Mouse (Mus musculus): ENCODE data around the gene Clock. TPM values are rescaled to one million over a fixed set of nuclear protein-coding genes. Genes with fewer than 3 reads are reported as not detected.

Clock gene
- total RNA-seq (2021) = 10 to 100 TPM; 39.8 to 54.8 TPM
- long read RNA-seq, experiment 1, partial matches to known transcripts = 2 of 7 reads
- long read RNA-seq, experiment 1, other reads (novel, unspliced or antisense) = 3 of 7 reads
- long read RNA-seq, experiment 2, partial matches to known transcripts = 0 of 2 reads
- long read RNA-seq, experiment 2, other reads (novel, unspliced or antisense) = 2 of 2 reads

DNA sequence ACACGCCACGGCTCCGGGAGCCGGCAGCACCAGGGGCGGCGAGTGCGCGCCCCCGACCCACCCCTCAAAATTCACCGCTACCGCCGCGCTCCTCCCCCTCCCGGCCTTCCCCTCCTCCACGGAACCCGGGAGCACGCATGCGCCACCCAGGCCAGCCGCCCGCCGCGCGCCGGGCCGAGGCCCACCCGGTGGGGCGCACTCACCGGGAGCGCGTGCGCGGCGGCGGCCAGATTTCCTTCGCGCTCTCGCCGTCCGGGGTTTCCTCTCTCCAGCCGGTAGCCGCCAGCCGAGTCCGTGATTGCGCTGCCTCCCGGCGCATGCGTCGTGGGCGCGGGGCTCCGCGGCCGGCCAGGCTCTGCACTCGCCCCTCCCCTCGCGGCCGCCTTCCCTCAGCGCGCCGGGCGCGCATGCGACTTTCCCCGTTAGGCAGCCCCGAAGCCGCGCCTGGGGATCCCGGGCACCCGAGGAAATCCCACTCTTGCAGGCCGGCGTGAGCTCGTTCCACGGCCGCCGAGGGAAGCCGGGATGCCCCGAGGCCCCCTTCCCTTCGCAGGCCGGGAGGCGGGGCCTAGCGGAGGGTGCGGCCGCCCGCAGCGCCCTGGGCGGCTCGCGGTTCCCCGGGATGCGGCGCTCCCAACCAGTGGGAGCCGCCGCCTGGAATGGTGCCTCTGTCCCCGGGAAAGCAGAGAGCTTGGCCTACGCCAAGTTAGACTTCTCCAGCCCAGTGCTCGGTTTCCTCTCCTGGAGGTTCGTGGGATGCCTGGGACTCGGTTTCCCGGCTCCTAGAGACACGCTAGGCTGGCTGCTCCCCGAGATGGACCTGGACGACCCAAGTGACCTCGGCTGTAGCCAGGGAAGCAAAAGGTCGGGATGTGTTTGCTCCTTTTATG, at the start of gene Clock:
TSS of gene Clock (minus strand) at position 341 of the 890 bp plus-strand sequence.
- DNase-seq = peak; percentile 93 to 96

DNA sequence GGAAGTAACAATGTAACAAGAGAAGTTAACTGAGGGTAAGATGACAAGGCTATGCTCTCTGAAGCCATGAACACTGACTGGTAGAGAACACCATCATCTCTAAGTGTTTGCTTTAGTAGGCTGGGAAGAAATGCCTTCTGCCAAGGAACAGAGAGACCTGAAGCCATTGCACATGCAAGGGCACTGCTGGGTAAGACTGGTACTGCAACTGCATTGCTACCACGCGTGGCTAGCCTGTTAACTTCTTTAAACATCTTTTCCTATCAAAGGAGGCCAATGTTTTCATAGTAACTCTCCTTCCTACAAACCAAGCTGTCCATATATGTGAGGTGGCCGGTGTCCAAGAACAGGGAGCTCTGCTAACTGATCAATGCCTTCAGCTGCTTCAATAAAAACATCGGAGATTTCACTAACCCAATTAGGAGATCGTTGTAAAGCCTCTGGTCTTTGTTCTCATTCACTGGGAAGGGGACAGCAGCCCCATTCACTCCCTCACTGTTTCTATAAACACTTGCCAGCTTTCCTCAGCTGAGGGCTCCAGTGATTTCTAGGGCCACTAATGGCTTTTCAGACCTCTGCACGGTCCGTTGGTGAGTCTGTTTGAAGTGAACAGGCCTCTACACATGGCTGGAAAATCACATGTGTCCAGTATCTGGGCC, 47.5 kb upstream of the Clock start:
- DNase-seq = no peak

DNA sequence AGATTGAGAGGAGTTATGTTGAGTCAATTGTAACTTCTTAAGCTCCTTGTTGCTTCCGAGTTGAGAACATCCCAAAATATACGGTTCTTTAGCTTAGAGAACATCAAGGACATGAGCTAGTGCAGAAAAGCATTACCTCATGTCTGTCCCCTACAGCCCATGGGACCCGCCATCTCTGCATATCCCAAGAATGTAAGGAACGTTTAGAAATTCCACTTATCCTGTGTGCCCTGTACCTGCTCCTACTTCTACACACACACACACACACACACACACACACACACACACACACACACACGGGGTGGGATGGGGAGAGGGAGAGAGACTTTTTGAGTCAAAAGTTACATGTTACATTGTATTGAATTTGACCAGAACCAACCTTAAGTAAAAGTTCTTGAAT, 46.9 kb upstream of the Clock start:
- no peak for DNase-seq

DNA sequence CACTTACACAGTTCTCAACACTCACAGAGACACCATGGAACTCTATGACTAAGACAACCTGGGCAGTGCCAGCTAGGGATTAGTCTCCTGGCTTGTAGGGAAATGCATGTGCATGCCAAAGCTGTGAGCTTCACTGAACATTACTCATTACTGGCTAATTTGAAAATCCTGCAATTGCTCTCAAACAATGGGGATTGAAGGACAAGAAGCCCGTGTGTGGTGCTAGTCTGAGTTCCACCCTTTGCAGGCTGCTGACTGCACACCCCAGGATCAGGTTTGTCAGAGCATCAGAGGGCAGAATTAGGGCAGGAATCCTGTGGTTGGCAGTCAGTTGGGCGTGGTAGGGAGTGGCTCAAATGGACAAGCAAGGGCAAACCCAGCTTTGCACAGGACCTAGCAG, 41.5 kb upstream of the Clock start:
- DNase-seq = peak; percentile 7 to 12

DNA sequence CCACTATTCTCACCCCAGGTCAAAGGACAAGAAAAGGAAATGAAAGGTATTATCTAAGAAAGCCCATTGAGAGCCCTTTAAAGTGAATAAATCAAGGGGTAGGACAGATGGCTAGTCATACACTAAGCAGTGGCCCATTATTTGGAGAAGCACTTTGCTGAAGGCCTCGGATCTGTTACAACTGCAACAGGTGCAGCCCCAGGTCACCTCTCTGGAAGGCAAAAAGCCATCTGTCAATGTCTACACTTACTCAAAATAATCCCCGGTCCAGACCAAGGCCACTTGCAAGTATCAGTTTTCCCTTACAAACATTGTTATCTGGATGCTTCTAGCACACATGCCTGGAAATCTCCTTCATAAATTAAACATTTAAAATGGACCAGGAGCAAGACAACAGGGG, 36.3 kb upstream of the Clock start:
- DNase-seq = no peak

DNA sequence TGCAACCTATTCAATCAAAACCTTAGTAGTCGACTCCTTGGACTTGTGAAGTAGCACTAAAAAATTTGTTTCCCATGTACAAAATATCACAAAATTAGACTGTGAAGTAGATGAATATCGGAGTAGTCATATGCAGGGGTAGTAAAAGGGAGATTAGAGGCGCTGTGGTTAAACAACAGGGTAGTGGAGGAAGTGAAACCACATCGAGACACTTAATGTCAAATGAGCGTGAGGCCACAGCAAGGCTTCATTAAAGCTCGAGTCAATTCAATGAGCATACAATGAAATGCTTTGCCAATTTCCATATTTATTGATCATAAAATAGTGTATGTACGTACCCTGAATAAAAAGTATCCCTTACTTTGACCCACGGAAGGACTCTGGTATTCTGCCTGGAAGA, 32.5 kb upstream of the Clock start:
- no peak for DNase-seq

DNA sequence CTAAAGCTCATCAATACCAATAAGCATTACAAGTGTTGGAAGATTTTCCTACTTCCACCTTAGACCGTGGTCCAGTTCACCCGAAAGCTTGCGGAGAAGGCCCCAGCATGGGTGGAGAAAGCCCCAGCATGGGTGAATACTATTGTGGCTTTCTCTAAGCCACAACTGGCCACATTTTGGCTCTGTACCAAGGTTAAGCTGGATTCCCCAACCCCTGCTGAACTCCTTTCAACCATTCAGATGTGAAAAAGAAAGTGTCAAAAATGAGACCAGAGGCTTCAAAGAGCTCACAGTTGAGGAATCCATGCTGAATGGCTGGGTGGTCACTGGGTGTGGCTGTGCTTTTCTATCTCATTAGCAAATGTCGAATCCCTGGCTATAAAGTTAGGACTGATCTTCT, 29.2 kb upstream of the Clock start:
- no peak for DNase-seq

DNA sequence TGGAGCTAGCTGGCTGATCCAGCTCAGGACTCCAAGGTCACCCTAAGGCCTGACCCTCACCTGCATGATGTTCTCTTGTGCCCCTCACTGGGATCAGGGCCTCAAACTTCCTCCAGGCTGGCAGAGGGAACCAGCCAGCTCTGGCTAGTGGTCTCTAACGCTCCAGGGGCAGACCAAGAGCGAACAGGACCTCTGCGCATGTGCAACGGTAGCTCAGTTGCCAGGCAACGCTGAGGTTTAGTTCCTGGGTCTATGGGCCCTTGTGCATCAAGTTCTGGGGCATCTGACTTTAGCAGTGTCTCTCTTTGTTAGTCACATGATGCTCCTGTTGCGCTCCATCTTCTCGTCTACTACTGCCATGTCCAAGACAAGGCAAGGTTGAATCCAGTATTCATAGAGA, 26.4 kb upstream of the Clock start, which contains the start of gene Pdcl2:
TSS of gene Pdcl2 (minus strand) at position 204 of the 400 bp plus-strand sequence.
- DNase-seq = no peak

DNA sequence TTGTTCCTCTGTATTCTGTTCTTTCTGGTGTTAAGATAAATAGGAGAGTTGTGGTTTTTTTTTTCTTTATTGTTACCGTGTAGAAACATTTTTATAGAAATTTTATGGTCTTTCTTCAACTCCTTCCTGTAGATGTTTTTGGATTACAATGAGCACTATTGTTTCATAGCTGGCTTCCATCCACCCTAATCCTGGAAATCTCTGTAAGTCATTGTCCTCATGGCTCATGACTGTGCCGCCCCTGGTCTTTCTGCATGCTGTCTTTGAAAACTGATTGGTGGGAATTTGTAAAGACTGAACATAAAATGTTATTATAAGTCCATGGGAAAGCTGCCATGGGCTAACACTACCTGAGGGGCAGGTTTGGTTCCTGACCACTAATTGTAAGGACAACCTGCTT, 22.7 kb upstream of the Clock start:
- no peak for DNase-seq

DNA sequence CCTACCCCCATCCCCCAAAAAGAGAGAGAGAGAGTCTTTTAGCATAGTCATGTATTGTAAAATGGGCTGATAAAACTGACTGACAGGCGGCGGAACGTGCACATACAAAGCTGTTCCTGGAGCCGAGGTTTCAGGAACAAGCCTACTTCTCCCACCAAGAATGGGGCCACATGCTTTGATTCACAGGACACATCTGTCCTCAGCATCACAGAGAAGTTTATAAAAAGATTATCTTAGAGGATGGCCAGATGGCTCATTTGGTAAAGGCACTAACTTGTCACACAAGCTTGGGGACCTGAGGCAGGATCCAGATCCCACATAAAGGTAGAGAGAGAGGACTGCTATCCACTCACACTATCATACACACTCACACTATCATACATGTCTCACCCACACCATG, 20.5 kb upstream of the Clock start:
- no peak for DNase-seq

DNA sequence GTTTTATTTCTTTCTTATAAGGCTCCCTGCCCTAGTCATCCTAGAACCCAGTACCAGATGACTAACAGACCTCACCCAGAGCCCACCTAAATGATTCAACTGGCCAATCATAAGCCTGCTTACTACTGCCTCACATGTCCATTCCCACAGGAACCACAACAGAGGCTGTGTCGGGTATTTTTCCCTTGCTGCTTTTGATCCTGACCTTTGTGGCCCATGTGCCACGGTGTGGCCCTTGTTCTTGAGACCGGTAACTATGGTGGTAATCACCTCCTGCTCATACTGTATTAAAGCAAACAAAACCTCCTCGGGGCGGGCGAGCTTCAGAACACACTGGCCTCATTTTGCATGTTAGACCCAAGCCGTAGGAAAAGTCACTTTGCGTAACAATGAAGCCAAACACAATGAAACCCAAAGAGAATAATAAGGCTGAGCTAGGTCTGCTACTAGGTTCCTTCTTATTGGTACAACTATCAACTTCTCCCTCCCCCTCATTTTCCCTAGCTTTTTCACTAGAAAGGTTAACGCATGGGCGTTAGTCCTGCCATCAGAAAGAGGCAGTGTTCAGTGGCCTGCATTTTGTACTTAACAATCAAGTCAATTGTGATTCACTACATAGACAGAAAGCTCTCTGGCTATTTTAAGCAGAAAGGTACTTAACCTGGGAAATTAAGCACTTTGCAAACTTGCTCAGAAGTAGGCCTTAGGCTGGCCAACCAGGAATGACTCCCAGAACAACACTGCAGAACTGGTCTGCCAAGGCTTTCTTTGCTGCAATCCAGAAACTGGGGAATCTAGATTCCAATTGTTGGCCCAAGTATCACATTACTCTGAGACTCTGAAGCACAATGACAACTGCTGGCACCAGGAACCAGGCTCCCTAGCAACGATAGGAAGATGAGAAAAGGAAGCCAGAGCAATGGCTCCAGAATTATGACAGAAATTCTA, 16.9 kb upstream of the Clock start:
- DNase-seq = no peak

DNA sequence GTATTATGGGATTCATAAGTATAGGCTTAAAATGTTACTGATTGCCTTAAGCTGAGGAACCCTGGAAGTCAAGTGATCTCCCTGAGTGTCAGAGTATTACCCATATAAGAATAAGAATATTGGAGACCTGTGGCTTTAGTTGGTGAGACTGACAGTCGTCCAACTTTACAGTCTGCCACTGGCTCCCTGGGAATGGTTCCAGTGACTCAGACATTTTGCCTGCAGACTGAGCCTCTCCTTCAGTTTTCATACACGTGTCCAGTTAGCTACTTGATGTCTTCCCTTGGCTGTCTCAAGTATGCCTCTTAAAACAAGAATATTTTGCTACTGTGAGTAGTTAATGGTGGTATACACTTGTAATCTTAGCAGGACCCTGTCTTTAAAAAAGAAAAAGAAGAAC, 3.6 kb upstream of the Clock start:
- DNase-seq = no peak

DNA sequence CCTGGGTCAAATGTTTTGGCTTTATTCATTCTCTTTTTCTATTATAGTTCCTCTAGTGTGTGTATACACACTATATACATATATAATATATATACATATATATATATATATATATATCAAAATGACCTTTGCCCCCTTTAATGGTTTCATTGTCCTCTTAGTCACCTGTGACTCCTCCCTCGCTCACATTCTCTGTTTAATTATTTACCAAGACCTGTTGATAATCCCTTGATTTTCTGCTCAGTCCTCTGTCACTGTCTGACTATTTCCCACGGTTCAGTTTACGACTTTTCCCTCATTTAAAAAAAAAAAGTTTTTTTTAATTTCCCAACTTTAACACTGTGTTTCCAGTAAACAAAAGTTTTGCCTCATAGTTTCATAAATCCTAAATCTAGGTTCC, 1.7 kb upstream of the Clock start:
- DNase-seq = no peak

DNA sequence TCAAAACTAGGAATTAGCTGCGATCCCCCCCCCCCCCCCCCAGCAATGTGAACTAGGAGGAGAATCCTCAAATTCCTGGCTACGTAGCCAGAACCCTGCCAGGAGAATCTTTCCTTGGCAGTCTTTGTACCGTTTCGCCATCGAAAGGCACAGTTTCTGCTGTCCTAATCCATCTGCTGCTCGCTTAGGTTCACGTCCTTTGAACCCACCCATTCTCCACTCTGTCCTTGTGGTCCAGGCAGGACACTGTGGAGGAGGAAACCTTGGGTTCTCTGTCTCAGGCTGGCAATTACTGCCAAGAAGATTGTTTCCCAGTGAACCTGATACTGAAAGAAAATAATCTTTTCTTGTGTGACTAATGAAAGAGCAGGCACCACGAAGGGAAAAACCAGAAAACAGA, 1.0 kb upstream of the Clock start:
- DNase-seq = peak; percentile 21 to 43

DNA sequence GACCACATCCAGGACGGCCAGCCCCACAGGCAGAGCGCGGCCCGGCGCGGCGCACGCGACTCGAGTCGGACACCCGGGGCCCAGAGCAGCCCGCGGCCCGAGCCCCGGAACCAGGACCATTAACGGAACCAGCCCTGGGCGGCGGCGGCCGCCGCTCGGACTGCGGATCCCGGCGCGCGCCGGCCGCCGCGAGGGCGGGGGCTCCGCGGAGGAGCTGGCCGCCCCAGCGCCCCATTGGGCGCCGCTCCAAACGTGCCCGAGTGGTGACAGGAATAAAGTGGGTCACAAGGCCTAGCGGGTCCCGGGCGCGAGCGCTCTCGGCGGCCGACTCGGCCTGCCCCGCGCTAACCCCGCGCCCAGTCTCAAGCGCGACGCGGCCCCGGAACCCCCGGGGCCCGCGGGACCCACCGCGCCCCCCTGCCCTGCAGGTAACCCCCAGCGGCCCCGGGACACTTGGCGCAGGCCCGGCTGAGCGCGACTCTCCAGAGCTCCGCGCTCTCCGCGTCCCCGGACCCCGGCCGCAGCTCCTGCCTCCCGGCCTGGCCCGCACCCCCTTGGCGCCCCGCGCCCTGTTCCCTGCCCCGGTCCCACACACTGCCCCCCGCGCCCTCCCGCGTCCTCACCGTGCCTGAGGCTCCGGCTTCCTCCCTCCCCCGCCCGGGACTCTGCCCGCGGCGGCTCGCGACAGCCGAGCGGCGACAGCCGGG, 694 bp downstream of the Clock start:
- DNase-seq = peak; percentile 94 to 95

DNA sequence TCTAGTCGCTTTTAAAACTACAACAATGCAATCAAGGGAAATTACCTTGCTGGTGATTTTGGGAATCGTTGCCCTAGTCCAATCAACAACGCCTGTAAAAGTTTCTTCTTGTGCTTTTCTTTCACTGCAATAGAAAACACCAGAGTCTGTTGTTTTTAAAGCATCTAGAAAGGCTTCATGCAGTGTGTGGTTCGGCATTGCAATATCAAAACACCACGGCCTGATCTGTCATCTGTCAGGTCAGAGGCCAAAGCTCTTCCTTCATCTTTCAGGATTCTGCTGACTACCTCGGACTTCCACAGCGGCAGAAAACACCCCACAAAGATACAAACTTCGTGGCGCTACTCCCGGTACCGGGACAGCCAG, 1.2 kb downstream of the Clock start:
- DNase-seq = no peak

DNA sequence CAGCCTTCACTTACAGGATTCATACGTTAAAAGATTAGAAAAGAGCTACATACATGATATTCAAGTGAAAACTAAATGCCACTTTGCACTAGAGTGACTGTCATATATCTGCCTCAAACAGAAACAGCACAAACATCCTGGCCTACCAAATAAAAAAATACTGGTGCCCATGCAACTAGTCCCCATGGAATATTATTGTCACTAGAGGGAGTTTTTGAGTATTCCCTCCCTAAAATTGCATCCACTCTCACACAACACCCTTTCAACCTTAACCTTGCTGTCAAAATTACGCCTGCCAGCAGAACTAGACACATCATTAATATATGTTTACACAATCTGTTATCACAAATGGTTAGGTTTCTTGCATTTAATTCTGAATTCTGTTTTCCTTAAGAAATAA, 2.6 kb downstream of the Clock start:
- DNase-seq = no peak

DNA sequence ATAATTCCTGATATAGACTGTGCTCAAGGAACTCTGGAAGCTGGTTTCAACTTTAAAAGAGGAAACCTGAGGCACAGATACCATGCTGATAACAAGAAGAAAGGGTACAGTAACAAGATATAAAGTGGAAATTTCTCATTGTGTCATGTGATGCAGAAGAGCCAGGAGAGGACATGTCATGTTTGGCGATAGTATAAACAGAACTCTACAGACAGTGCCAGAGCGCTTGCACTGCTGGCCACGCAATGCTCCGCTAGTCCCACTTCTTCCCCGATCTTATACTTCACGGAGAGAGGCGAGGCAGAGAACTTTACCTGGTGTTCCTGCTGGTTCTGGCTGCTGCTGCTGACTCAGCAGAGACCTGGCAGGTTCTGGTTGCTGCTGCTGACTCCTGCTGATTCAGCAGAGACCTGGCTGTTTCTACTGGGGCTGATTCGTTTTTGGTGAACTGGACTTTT, 15.3 kb downstream of the Clock start:
- DNase-seq = peak in 1 of 2 experiments; percentile 29

DNA sequence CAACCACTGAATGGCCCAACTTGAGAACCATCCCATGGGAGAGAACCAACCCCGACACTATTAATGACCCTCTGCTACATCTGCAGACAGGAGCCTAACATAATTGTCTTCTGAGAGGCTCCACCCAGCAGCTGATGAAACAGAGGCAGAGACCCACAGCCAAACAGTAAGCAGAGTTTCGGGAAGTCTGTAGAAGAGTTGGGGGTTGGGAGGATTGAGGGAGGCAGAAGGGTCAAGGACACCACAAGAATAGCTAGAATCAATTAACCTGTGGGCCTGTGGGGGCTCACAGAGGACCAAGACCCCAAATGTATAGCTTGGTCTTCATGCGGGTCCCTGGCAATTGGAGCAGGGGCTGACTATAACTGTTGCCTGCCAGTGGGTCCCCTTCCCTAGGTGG, 16.3 kb downstream of the Clock start:
- DNase-seq = no peak

DNA sequence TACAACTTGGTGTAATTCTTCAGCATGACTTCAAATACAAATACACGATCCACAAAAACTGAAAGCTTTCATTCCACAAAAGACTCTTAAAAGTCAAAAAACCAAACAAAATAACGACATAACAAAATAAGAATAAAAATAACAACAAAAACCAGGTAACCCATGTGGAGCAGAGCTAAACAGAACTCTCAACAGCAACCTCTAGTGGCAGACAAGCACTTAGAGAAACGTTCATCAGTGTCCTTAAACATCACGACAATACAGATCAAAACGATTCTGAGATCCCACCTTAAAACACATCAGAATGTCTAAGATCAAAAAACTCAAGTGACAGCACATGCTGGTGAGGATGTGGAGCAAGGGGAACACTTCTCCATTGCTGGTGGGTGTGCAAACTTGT, 17.5 kb downstream of the Clock start:
- no peak for DNase-seq

DNA sequence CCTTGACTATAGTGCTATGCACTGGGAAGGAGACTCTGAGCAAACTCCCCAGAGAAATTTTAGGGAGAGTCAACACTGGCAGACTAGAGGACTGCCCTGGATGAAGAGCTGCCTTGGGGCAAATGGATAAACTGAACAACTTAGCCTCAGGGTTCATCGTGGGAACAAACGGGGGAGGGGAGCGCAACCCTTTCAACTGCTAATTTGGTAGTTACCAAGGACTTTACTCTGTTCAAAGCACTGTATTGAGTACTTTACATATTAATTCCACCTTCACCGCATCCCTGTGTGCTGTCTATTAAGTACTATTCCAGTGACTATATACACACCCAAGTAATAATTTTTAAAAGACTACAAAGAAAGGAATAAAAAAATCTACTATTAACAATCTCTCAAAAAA, 18.9 kb downstream of the Clock start:
- no peak for DNase-seq
